ENCODE assay signal across 18 mouse cellular contexts in the genomic region with DNA sequence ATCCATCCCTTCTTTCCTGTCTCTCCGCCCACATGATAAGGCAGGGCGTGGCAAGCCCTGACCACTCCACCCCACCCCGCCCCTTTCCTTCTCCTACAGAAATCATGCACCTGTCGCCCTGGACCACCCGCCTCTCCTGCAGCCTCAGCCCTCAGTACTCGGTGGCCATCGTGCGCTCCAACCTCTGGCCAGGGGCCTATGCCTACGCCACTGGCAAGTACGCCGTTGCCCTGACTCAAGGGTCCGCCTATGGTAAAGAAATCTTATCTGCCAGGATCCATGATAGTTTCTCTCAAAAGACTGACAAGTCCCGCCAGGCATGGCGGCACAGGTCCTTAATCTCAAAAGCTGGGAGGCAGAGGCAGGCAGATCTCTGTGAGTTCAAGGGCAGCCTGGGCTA. TPM values are rescaled to one million over a fixed set of nuclear protein-coding genes. Genes with fewer than 3 reads are reported as not detected.
DNase-seq lines count a peak whose midpoint lies in the region.
"Had no signal": no experiment of that assay in that cellular context is flagged by ENCODE, and none has a peak within 500 bp of the region (broad histone marks: within the 10 kb centered on the region; RNA-seq: fewer than 3 reads in every experiment).

No protein-coding gene starts in this region.

- intact Hi-C loops in heart, postnatal 14 days (cut with DNase I), result loop anchor here (10.0 kb wide), 1 partner anchor 137 kb away; no protein-coding TSS in a partner anchor

- peak; percentile 18 for DNase-seq in cerebellum, adult 9-11 months
- DNase-seq in cerebellum, postnatal 4 days (ENCODE audit: low spot score in 2 of 2), result no peak
- peak; percentile 90 for DNase-seq in heart, adult 11 months
- DNase-seq in heart, postnatal 14 days, result no peak
- DNase-seq in testis, postnatal 10 days (ENCODE audit: low spot score), result peak; percentile 46
- DNase-seq in testis, postnatal 14 days (ENCODE audit: low spot score), result no peak
- DNase-seq in left cerebral cortex, adult 11 months (ENCODE audit: low spot score), result no peak
- DNase-seq: adrenal gland, postnatal 10 days; adrenal gland, postnatal 36 days; cerebellum, adult 11 months; gastrocnemius, postnatal 10 days; heart, postnatal 10 days; heart, postnatal 4 days; kidney, adult 2 months had no signal

RNA-seq across cellular contexts. Expression of a gene that starts 8.1 kb away (rescaled TPM):
- total RNA-seq in heart, postnatal 14 days (2021), result 10 to 100 TPM; 42.1 to 45.1 TPM
- total RNA-seq: CH12.LX had no signal

RNA-seq across cellular contexts. Expression of a gene that starts 13.4 kb away (rescaled TPM):
- total RNA-seq in heart, postnatal 14 days (2021), result not detected
- total RNA-seq: adrenal gland, adult 18-20 months; adrenal gland, postnatal 10 days; adrenal gland, postnatal 36 days; gastrocnemius, postnatal 10 days; gastrocnemius, postnatal 4 days; heart, adult 18-20 months; heart, postnatal 10 days; heart, postnatal 4 days had no signal

RNA-seq across cellular contexts. Expression of a gene that starts 15.7 kb away (rescaled TPM):
- total RNA-seq in heart, postnatal 14 days (2021), result 100 to 1,000 TPM; 473 to 516 TPM

RNA-seq across cellular contexts. Expression of a gene that starts 26.5 kb away (rescaled TPM):
- total RNA-seq in heart, postnatal 14 days (2021), result 1 to 10 TPM; 9.0 to 9.1 TPM

RNA-seq across cellular contexts. Expression of a gene that starts 43.8 kb away (rescaled TPM):
- 10 to 100 TPM; 64.6 to 66.5 TPM for total RNA-seq in heart, postnatal 14 days (2021)

Comparison
In these comparisons a context has a peak if more than half of its experiments do, and no peak if none do; other contexts are left out.
1. DNase-seq: peak in cerebellum, adult 9-11 months (single experiment), heart, adult 11 months (single experiment) and testis, postnatal 10 days (single experiment); none in cerebellum, postnatal 4 days (0 of 2), heart, postnatal 14 days (0 of 2), testis, postnatal 14 days (single experiment) and left cerebral cortex, adult 11 months (single experiment).